Mouse (Mus musculus): Measurements from ENCODE around the gene Tedc2.

Gene Tedc2

GRCm38 (mm10) chr17:24212441-24213018, 8.1 kb downstream of the Tedc2 start:
- DNase-seq (ENCODE audit: low spot score) = no peak

GRCm38 (mm10) chr17:24211631-24212440, 8.8 kb downstream of the Tedc2 start:
- DNase-seq (ENCODE audit: low spot score) = no peak

GRCm38 (mm10) chr17:24210591-24210990, 10.1 kb downstream of the Tedc2 start:
- DNase-seq (ENCODE audit: low spot score) = no peak

GRCm38 (mm10) chr17:24209916-24210240, 10.8 kb downstream of the Tedc2 start:
- no peak for DNase-seq (ENCODE audit: low spot score)

GRCm38 (mm10) chr17:24209043-24209915, 11.4 kb downstream of the Tedc2 start, which contains the start of gene Ntn3:
Ntn3 (minus strand) TSS chr17:24209531.
- DNase-seq (ENCODE audit: low spot score) = peak; percentile 71

- DNase-seq (ENCODE audit: low spot score) = no peak
Measured at GRCm38 (mm10) chr17:24208641-24209042, 12.0 kb downstream of the Tedc2 start.

- no peak for DNase-seq (ENCODE audit: low spot score)
Measured at GRCm38 (mm10) chr17:24207768-24208640, 12.6 kb downstream of the Tedc2 start.

GRCm38 (mm10) chr17:24206451-24207351, 13.9 kb downstream of the Tedc2 start:
- peak; percentile 68 for DNase-seq (ENCODE audit: low spot score)

GRCm38 (mm10) chr17:24205908-24206361, 14.7 kb downstream of the Tedc2 start:
- DNase-seq (ENCODE audit: low spot score) = no peak

- DNase-seq (ENCODE audit: low spot score) = peak; percentile 84
Measured at GRCm38 (mm10) chr17:24205284-24205888, 15.3 kb downstream of the Tedc2 start, which contains the start of gene Tbc1d24. Tbc1d24 (minus strand) TSS chr17:24205562.

GRCm38 (mm10) chr17:24204846-24205245, 15.8 kb downstream of the Tedc2 start:
- DNase-seq (ENCODE audit: low spot score) = no peak

GRCm38 (mm10) chr17:24203611-24204534, 16.8 kb downstream of the Tedc2 start:
- no peak for DNase-seq (ENCODE audit: low spot score)

GRCm38 (mm10) chr17:24203068-24203467, 17.6 kb downstream of the Tedc2 start:
- no peak for DNase-seq (ENCODE audit: low spot score)

GRCm38 (mm10) chr17:24201092-24201491, 19.6 kb downstream of the Tedc2 start:
- no peak for DNase-seq (ENCODE audit: low spot score)

- DNase-seq (ENCODE audit: low spot score) = no peak
Measured at GRCm38 (mm10) chr17:24199741-24200140, 20.9 kb downstream of the Tedc2 start.

- no peak for DNase-seq (ENCODE audit: low spot score)
Measured at GRCm38 (mm10) chr17:24199252-24199651, 21.4 kb downstream of the Tedc2 start.

GRCm38 (mm10) chr17:24197032-24197824, 23.4 kb downstream of the Tedc2 start:
- DNase-seq (ENCODE audit: low spot score) = no peak

GRCm38 (mm10) chr17:24195349-24195748, 25.3 kb downstream of the Tedc2 start:
- no peak for DNase-seq (ENCODE audit: low spot score)
